Mouse (Mus musculus) thymus, adult 2 months (tissue): Measurements from ENCODE around the gene Slc5a8. TPM values are rescaled to one million over a fixed set of nuclear protein-coding genes. Genes with fewer than 3 reads are reported as not detected.

ENCODE experiments used
- DNase-seq: peaks from one replicate; pipeline ENCODE4 v3.0.0; 2021
- H3K27ac ChIP-seq: fragments of 200-500 bp; 2 replicates; pipeline ENCODE4 v1.5.1; 2012; ENCODE audit warnings: low read length, control low read depth; ENCODE audit not compliant: control insufficient read depth, insufficient read depth
- H3K27me3 ChIP-seq: fragments of 200-500 bp; 2 replicates; pipeline ENCODE4 v1.6.1; 2012; ENCODE audit warnings: mild to moderate bottlenecking, low read length, moderate library complexity, mixed read lengths; ENCODE audit not compliant: control insufficient read depth, insufficient read depth
- H3K36me3 ChIP-seq: fragments of 200-500 bp; 2 replicates; pipeline ENCODE4 v1.6.1; 2012; ENCODE audit warnings: mild to moderate bottlenecking, low read length, moderate library complexity; ENCODE audit not compliant: control insufficient read depth, insufficient read depth
- H3K4me1 ChIP-seq: fragments of 200-500 bp; replicated peaks from 2 replicates; pipeline ENCODE4 v1.6.1; 2012; ENCODE audit warnings: low read length; ENCODE audit not compliant: control insufficient read depth, insufficient read depth
- H3K4me3 ChIP-seq: fragments of 200-500 bp; 2 replicates; pipeline ENCODE4 v1.5.1; 2012; ENCODE audit warnings: mild to moderate bottlenecking, low read length, control low read depth, moderate library complexity; ENCODE audit not compliant: control insufficient read depth, insufficient read depth
- CTCF ChIP-seq: fragments of 200-500 bp; IDR thresholded peaks from 2 replicates; pipeline ENCODE4 v1.5.1; 2012; ENCODE audit warnings: mild to moderate bottlenecking, control low read depth, low read length, moderate library complexity, borderline replicate concordance; ENCODE audit not compliant: control insufficient read depth, poor library complexity, insufficient read depth; ENCODE audit errors: extremely low read depth
- POLR2A ChIP-seq: fragments of 200-500 bp; IDR thresholded peaks from 2 replicates; pipeline ENCODE4 v1.6.1; 2012; ENCODE audit warnings: mild to moderate bottlenecking, low read length, control low read depth, moderate library complexity; ENCODE audit not compliant: control insufficient read depth, poor library complexity, insufficient read depth; ENCODE audit errors: extremely low read depth
- WGBS: fragments of 180-500 bp; shearing (Covaris S2); methylation state at CpG from one replicate; pipeline ENCODE4 v1.1.7; 2018; 5-methylcytosine and 5-hydroxymethylcytosine counted together
- polyA plus RNA-seq: library from polyadenylated mRNA; depleted of rRNA; stranded (reverse); fragments of >200 nt; gene quantifications from 2 replicates; pipeline ENCODE4 v1.2.3, GENCODE M21; 2012

The Slc5a8 gene
- polyA plus RNA-seq, 1 experiment: 0.53 TPM

- H3K27me3 ChIP-seq: no peaks in the 10 kb centered on the region
- no peak overlapping the region for H3K4me3 ChIP-seq
- no peak for TF ChIP-seq POLR2A
- no peak for TF ChIP-seq CTCF
- no peak for DNase-seq
- H3K27ac ChIP-seq: no peak overlapping the region
- WGBS: 70% methylated on average over 2 of the region's 2 CpGs
- H3K4me1 ChIP-seq: no peaks in the 10 kb centered on the region
- H3K36me3 ChIP-seq: no peaks in the 10 kb centered on the region
Measured at GRCm38 (mm10) chr10:88866017-88866416, 19.8 kb upstream of the Slc5a8 start.

GRCm38 (mm10) chr10:88874870-88875269, 10.9 kb upstream of the Slc5a8 start:
- H3K27me3 ChIP-seq: no peaks in the 10 kb centered on the region
- no peaks in the 10 kb centered on the region for H3K4me1 ChIP-seq
- no peak overlapping the region for H3K27ac ChIP-seq
- no peak for TF ChIP-seq POLR2A
- TF ChIP-seq CTCF: no peak
- WGBS: 68% methylated on average over 5 of the region's 5 CpGs
- H3K36me3 ChIP-seq: no peaks in the 10 kb centered on the region
- no peak overlapping the region for H3K4me3 ChIP-seq
- DNase-seq: no peak

GRCm38 (mm10) chr10:88877421-88877820, 8.4 kb upstream of the Slc5a8 start:
- TF ChIP-seq POLR2A (no peak), CTCF (no peak)
- H3K27ac ChIP-seq: no peak overlapping the region
- WGBS: 94% methylated on average over 7 of the region's 7 CpGs
- no peaks in the 10 kb centered on the region for H3K36me3 ChIP-seq
- H3K4me3 ChIP-seq: no peak overlapping the region
- H3K27me3 ChIP-seq: no peaks in the 10 kb centered on the region
- no peak for DNase-seq
- no peaks in the 10 kb centered on the region for H3K4me1 ChIP-seq

GRCm38 (mm10) chr10:88883721-88884120, 2.1 kb upstream of the Slc5a8 start:
- H3K27me3 ChIP-seq: peaks cover 6% of the 10 kb centered on the region
- H3K4me3 ChIP-seq: no peak overlapping the region
- WGBS: 85% methylated on average over 2 of the region's 2 CpGs
- no peak for DNase-seq
- no peaks in the 10 kb centered on the region for H3K36me3 ChIP-seq
- TF ChIP-seq CTCF (no peak), POLR2A (no peak)
- no peaks in the 10 kb centered on the region for H3K4me1 ChIP-seq
- no peak overlapping the region for H3K27ac ChIP-seq

GRCm38 (mm10) chr10:88884836-88885235, 956 bp upstream of the Slc5a8 start:
- WGBS: 83% methylated on average over 6 of the region's 6 CpGs
- H3K27ac ChIP-seq: no peak overlapping the region

GRCm38 (mm10) chr10:88886114-88886513, 322 bp downstream of the Slc5a8 start:
- peaks cover 6% of the 10 kb centered on the region for H3K27me3 ChIP-seq
- 12% methylated on average over 32 of the region's 32 CpGs for WGBS
- TF ChIP-seq CTCF (no peak), POLR2A (no peak)
- DNase-seq: no peak
- H3K27ac ChIP-seq: no peak overlapping the region
- H3K4me3 ChIP-seq: no peak overlapping the region
- H3K4me1 ChIP-seq: no peaks in the 10 kb centered on the region
- H3K36me3 ChIP-seq: no peaks in the 10 kb centered on the region

More at GRCm38 (mm10) chr10:88884836-88885235, 956 bp upstream of the Slc5a8 start:
- H3K4me3 ChIP-seq: no peak overlapping the region
- DNase-seq: no peak
- no peaks in the 10 kb centered on the region for H3K36me3 ChIP-seq
- TF ChIP-seq CTCF (no peak), POLR2A (no peak)
- H3K4me1 ChIP-seq: no peaks in the 10 kb centered on the region
- peaks cover 6% of the 10 kb centered on the region for H3K27me3 ChIP-seq

GRCm38 (mm10) chr10:88888376-88888775, 2.6 kb downstream of the Slc5a8 start:
- no peak overlapping the region for H3K27ac ChIP-seq
- peaks cover 6% of the 10 kb centered on the region for H3K27me3 ChIP-seq
- DNase-seq: no peak
- H3K4me1 ChIP-seq: no peaks in the 10 kb centered on the region
- H3K4me3 ChIP-seq: no peak overlapping the region
- 76% methylated on average over 2 of the region's 2 CpGs for WGBS
- H3K36me3 ChIP-seq: no peaks in the 10 kb centered on the region
- no peak for TF ChIP-seq CTCF
- no peak for TF ChIP-seq POLR2A
